Mouse (Mus musculus) lung, postnatal 0 days (tissue): ENCODE results near the gene Il23a.

Experiments used
- CTCF ChIP-seq: IDR thresholded peaks from 2 replicates; pipeline ENCODE4 v1.5.1; 2016; ENCODE audit warnings: antibody characterized with exemption, mild to moderate bottlenecking
- EP300 ChIP-seq: IDR thresholded peaks from 2 replicates; pipeline ENCODE4 v1.6.1; 2016; ENCODE audit warnings: antibody characterized with exemption, mild to moderate bottlenecking, control low read depth

- TF ChIP-seq EP300 (no peak), CTCF (no peak)
Observed at GRCm38 (mm10) chr10:128253677-128254255, 44.8 kb downstream of the Il23a start, which contains the start of gene Apon.
